Comparison of ENCODE assay signal across 21 mouse cellular contexts in genomic region chr5:75215678-75216256, GRCm38 (mm10).
"Had no signal": no experiment of that assay in that cellular context is flagged by ENCODE, and none has a peak within 500 bp of the region (broad histone marks: within the 10 kb centered on the region; RNA-seq: fewer than 3 reads in every experiment).

No protein-coding gene starts in this region.

- DNase-seq: kidney, adult 18-20 months; kidney, adult 9 months; kidney, postnatal 14 days; kidney, postnatal 4 days; layer of hippocampus, adult 9-11 months; liver; lung, adult 18-20 months; lung, postnatal 10 days; lung, postnatal 36 days; retina, postnatal 1 day; right cerebral cortex, postnatal 25 days; spleen, adult 18-20 months; thymus, postnatal 25 days had no signal

- H3K9ac ChIP-seq: limb, embryonic 13.5 days; liver, embryonic 12.5 days; liver, embryonic 15.5 days; lung, embryonic 15.5 days; neural tube, embryonic 13.5 days; stomach, embryonic 15.5 days had no signal

- H3K27ac ChIP-seq: limb, embryonic 10.5 days; limb, embryonic 13.5 days; liver, embryonic 12.5 days; liver, embryonic 15.5 days; lung, embryonic 15.5 days; neural tube, embryonic 13.5 days; stomach, embryonic 15.5 days had no signal

- H3K4me2 ChIP-seq: limb, embryonic 13.5 days; liver, embryonic 12.5 days; liver, embryonic 15.5 days; lung, embryonic 15.5 days; neural tube, embryonic 13.5 days; stomach, embryonic 15.5 days had no signal

- ATAC-seq: liver, embryonic 12.5 days had no signal

- H3K4me3 ChIP-seq: limb, embryonic 10.5 days; limb, embryonic 13.5 days; liver, embryonic 12.5 days; liver, embryonic 15.5 days; lung, embryonic 15.5 days; myocyte; neural tube, embryonic 13.5 days; stomach, embryonic 15.5 days had no signal

- H3K27me3 ChIP-seq: limb, embryonic 13.5 days; liver, embryonic 12.5 days; liver, embryonic 15.5 days; lung, embryonic 15.5 days; neural tube, embryonic 13.5 days; stomach, embryonic 15.5 days had no signal

- H3K4me1 ChIP-seq: limb, embryonic 13.5 days; liver, embryonic 12.5 days; liver, embryonic 15.5 days; lung, embryonic 15.5 days; stomach, embryonic 15.5 days had no signal

- H3K36me3 ChIP-seq: limb, embryonic 10.5 days; limb, embryonic 13.5 days; liver, embryonic 12.5 days; liver, embryonic 15.5 days; lung, embryonic 15.5 days; neural tube, embryonic 13.5 days; stomach, embryonic 15.5 days had no signal

- H3K9me3 ChIP-seq: limb, embryonic 10.5 days; limb, embryonic 13.5 days; liver, embryonic 12.5 days; liver, embryonic 15.5 days; lung, embryonic 15.5 days; neural tube, embryonic 13.5 days; stomach, embryonic 15.5 days had no signal
